Mouse (Mus musculus) bone marrow macrophage, adult 2 months (primary cell): ENCODE measurements around the gene Tmem269.

Source experiments
- CTCF ChIP-seq: IDR thresholded peaks from 2 replicates; pipeline ENCODE4 v1.5.1; 2012; ENCODE audit warnings: low read depth, mild to moderate bottlenecking, low read length, moderate library complexity
- POLR2A ChIP-seq: IDR thresholded peaks from 2 replicates; pipeline ENCODE4 v1.6.1; 2012; ENCODE audit warnings: mild to moderate bottlenecking, low read depth, low read length, borderline replicate concordance

DNA sequence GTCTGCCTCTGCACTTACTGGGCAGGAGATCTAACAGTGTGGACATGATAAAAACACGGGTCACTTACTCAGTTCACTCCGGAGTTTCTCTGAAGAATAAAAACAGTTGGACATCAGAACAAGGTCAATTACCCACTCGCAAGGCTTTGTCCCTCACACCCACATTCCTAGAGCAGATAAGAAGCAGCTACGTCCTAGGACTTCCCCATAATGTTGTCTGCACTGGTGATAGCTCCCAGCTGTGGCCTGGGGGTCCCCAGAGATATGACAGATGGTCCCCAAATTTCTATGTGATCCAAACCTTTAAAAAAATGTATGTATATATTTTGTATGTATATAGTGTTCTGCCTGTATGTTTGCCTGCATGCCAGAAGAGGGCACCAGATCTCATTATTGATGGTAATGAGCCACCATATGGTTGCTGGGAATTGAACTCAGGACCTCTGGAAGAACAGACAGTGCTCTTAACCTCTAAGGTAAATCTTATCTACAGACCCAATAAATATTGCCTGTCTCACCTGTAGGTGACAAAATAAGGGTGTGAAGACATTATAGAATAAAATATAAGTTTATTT is 37.8 kb downstream of the Tmem269 start:
- TF ChIP-seq CTCF = no peak
- TF ChIP-seq POLR2A = no peak
